Mouse (Mus musculus): Measurements from ENCODE around the gene Gpm6b.
A peak's percentile ranks its signal among the peaks of the same experiment; 100 is the strongest.

Gpm6b gene

GRCm38 (mm10) chrX:166307437-166308222 is 68.9 kb downstream of the Gpm6b start:
- no peak for DNase-seq (ENCODE audit: low read depth, low spot score)

DNA sequence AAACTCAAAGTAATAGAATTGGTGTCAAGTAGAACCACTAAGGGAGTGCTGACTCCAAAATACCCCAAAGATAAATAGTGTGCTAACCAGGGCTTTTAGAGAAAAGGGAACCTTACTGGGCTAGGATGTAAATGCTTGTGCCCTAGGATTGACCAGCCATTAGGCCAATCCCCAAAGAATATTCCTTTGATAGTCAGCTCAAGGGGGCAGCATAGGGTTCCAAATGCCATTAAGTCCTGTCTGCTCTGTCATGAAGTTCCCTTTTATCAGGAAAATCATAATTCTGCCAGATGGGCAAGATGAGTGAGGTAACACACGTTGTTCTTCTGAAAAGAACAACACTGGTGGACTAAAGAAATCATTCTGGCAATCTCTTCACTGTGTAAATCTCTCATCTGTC is 70.1 kb downstream of the Gpm6b start:
- no peak for DNase-seq (ENCODE audit: low read depth, low spot score)

GRCm38 (mm10) chrX:166315251-166315650 is 76.5 kb downstream of the Gpm6b start:
- DNase-seq (ENCODE audit: low read depth, low spot score): no peak

DNA sequence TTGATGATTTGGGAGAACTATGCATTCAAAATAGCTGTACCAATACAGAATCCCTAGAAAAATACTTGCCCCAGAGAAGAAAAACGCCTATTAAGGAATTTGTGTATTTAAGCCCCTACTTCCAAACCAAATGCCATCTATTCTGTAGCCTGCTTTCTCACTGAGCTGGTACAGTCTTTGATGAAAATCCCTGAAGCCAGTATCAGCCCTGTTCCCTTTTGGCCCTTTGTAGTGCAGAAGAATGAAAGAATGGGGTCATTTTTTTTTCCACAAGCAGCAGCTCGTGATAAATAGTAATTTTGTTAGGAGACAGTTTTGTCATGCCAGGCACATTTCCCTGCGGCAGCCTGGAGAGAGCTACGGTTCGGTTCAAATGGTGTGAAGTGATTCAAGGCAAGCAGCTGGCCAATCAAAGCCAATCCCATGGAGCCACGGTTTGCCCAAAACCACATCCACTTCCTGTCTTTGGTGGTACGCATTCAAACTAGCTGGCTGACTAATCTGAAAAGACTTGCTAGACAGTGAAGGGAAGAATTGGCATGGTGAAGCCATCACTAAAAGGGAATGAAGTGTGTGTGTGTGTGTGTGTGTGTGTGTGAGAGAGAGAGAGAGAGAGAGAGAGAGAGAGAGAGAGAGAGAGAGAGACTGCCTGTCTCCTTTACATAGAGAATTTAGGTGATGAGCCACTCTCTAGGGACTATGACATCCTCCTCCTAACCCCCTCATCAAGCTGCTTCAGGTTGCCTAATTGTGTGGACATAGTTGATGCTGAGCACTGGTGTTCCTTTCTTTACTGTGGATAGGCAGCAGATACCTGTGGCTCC is 78.1 kb downstream of the Gpm6b start:
- no peak for DNase-seq (ENCODE audit: low read depth, low spot score)

DNA sequence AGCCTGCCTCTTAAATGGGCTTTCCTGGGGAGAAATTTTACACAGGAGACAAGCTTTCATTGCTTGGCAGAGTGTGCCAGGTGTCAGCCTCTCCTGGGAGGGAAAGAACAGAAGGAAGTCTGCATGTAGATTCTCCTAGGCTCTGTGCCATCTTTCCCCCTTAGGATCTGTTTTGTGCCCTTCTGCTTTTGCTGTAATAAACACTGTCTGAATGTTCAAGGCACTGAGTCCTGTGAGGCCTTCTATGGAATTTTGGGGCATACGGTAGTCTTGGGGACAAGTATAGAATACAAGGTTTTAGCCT is 78.6 kb downstream of the Gpm6b start:
- DNase-seq (ENCODE audit: low read depth, low spot score): no peak

- DNase-seq (ENCODE audit: low read depth, low spot score): no peak
Observed at GRCm38 (mm10) chrX:166323226-166323625, 84.5 kb downstream of the Gpm6b start.

DNA sequence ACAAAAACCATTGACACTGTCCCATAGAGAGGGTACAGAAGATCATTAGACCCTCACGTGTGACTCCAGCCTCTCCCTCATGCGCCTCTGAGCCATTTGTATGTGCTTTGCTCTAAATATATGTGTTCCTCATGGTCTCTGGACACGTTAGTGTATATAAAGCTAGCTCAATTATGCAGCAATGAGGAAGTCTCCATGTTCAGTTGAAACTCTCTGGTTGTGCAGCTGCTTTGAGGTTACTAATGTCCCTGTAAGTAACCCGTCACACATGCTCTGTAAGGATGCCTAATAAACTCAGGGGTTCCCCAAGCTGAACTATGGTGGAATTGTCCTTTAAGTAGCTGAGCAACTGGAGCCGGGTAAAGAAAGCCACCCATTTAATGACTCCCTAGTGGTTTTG is 88.9 kb downstream of the Gpm6b start:
- no peak for DNase-seq (ENCODE audit: low read depth, low spot score)

GRCm38 (mm10) chrX:166328219-166328901 is 89.6 kb downstream of the Gpm6b start:
- DNase-seq (ENCODE audit: low read depth, low spot score): no peak

DNA sequence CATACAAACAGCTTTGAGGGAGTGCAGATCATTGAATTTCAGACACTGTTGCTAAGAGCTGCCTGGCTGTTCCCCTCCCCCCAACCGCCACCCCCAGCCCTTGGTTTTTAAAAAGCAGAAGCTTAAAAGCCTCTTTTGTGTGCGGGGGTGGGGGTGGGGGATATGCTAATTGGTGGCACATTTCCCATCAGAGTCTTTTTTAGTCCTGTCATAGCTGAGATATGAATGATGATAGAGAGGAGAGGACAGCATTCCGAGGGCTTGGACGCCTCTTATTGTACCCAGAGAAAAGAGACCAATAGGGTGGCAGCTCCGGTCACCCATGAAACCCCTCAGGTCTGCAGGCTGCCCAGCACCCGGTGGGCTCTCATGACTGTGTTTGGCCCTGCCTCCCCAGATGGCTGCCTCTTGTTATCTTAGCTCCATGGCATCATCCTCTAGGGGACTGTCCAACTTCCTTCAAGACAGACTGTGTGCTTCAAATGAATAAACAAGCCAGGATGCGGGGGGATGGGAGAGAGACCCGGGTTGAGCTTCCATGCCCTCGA is 90.3 kb downstream of the Gpm6b start:
- DNase-seq (ENCODE audit: low read depth, low spot score): peak; percentile 3

DNA sequence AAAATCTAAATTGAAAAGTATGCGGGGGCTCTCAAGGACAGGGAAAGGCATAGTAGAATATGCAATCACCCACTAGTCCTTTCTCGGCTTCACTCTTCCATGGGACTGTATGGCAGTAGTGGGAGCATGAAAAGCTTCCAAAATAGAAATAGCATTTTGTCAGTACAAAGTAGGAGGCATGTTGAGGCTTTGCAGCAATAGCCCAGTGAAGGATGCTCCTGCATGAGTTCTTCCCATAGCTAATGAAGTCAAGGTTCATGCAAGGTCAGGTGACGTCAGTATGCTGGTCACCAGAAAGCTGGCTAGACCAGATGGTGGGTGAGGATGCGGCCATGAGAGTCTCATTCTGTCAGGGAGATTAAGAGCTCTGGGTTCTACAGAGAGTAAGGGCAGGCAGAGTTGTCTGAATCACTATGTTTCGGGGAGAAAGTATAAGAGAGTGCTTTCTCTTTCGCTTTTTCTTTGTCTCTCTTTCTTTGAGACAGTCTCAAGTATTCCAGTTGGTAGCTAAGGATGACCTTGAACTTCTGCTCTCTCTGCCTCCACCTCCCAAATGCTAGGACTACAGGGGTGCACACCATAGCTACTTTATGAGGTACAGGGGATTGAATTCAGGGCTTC is 95.9 kb downstream of the Gpm6b start:
- DNase-seq (ENCODE audit: low read depth, low spot score): no peak

DNA sequence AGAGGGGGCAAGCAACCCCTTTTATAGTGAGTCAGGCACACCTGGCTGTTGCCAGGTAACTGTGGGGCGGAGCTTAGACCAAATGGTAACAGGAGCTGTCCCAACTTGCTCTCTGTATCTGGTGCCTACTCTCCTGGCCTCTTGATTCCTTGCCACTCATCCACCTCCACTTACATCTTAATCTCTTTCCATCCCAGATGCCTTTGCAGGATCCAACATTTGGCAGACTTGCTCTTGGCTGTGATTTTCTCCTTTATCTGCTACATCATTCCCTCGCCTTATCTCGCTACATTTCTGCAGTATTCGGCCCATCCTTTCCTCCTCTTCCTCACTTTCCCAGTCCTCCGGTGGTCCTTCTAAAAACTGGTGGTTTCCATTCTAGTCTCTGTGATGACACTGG is 99.6 kb downstream of the Gpm6b start:
- no peak for DNase-seq (ENCODE audit: low read depth, low spot score)

DNA sequence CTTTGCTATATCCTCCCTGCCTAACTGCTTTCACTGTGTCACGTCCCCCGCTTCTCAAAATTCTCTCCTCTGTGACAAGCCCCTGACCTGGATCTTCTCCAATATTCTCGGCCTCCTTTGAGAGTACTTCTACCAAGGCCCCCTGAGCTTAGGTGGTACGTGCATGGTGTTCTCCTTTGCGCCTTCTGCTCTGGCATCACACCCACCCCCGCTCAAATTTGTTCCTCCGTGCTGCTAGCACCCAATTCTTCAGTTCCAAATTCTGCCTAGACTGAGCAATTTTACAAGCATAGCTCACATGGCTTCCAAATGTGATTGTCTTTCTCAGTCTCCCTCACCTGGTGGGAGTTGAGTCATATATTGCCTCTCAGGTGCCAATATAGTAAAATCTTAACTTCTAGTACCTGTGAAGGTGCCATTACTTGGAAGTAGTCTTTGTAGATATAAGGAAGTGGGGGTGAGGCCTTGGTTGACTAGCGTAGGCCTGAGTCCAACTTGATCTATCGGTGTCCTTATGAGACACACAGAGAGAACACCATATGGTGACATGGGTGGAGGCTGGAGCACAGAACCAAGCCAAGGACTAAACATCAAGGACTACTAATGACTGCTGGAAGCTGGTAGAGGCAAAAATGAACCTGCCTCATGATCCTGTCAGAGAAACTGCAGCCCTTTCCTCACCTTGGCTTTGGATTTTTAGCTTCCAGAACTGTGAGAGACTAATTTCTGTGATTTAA is 100.2 kb downstream of the Gpm6b start:
- DNase-seq (ENCODE audit: low read depth, low spot score): no peak

- no peak for DNase-seq (ENCODE audit: low read depth, low spot score)
Observed at GRCm38 (mm10) chrX:166339911-166340310, 101.2 kb downstream of the Gpm6b start.

DNA sequence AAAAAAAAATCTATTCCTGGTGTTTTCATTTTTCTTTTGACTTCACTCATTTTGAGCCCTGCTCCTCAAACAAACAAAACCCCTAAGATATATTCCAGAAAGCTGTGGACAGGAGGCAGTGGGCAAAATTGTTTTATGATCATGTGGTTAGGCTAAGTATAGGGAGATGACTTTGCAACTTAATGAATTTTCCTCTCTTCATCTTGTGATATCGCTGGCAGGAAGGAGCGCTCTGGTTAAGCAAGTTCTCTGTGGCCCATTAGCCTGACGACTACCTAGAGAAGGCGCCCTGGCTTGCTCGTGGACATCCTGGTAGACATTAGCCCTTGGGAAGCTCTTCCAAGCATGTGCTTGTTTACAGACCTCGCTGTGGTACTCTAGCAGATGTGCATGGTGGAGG is 103.1 kb downstream of the Gpm6b start:
- no peak for DNase-seq (ENCODE audit: low read depth, low spot score)

DNA sequence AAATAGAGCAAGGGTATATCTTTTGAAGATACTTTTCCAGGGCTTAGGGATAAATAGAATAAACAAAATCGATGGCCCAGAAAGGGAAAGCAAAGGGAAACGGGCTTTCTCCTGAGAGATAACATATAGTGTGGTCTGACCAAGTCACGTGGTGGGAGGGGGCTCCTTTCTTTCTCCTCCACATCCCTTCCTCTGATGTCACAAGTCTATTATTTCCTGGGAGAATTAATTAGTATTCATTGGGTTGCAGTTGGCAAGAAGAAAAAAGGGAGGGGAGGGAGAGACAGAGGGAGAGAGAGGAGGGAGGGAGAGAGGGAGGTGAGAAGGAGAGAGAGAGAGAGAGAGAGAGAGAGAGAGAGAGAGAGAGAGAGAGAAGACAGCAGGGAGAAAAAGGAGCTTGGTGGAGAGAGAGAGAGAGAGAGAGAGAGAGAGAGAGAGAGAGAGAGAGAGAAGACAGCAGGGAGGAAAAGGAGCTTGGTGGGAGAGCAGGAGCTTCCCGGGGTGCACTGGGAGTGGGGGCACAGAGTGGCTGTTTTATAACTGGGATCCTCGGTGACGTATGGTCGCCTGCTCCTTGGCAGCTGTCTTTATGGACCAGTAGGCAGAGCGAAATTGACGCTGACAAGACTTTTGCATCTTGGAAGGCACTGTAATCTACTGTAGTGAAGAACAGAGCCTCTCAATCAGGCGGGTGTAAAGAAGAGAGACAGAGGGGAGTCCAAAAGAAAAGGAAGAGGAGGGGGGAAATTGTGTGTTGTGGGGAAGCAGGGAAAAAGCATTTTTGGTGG is 105.7 kb downstream of the Gpm6b start:
- DNase-seq (ENCODE audit: low read depth, low spot score): no peak

DNA sequence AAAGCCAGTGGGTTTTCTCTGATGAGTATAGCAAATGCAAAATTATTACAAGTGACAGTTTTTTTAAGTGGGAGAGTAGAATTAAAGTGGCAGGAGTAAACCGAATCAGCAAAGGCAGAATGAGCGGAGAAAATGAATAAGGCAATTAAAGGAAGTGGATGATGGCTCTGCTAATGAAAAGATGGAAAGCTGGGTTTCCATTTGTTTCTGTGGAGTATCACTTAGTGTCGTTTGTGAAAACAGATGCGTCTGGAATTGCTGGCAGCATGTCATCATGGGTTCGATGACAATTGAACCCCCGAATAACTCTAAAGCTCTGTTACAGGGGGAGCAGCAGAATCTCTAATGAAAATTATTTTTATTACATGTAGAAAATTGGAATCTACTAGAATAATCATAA is 109.4 kb downstream of the Gpm6b start:
- no peak for DNase-seq (ENCODE audit: low read depth, low spot score)

- DNase-seq (ENCODE audit: low read depth, low spot score): no peak
Observed at GRCm38 (mm10) chrX:166348634-166349033, 109.9 kb downstream of the Gpm6b start.

GRCm38 (mm10) chrX:166351790-166352189 is 113.1 kb downstream of the Gpm6b start:
- DNase-seq (ENCODE audit: low read depth, low spot score): peak; percentile 53

GRCm38 (mm10) chrX:166353412-166353811 is 114.7 kb downstream of the Gpm6b start:
- DNase-seq (ENCODE audit: low read depth, low spot score): no peak

GRCm38 (mm10) chrX:166354913-166355312 is 116.2 kb downstream of the Gpm6b start:
- DNase-seq (ENCODE audit: low read depth, low spot score): no peak
